Mouse (Mus musculus): ENCODE results near the gene Dppa1. TPM values are rescaled to one million over a fixed set of nuclear protein-coding genes. Genes with fewer than 3 reads are reported as not detected.
"Not testable (repeated sequence)": the region's sequence is repeated elsewhere in the genome, so short reads cannot be mapped to it uniquely, and the experiment has no call there.

Gene Dppa1
- polyA plus RNA-seq, 1 experiment from 2014 or later: not detected

DNA sequence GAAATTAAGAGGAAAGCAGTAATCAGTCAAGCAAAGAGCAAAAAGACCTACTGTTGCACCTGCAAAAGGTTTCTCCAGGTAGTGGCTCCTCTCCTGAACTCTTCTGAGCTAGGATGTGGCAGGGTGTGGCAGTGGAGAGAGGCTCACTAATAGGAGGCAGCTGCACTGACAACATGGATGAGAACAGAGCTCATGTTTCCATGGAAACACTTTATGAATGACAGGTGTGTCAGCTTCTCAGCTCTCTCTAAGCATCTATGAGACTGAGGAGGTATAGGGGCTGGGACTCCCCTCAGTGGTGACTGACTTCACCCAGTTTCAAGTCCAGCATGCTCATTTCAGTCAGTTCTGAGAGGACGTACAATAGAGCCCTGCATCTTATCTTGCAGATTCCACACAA is 15.8 kb upstream of the Dppa1 start:
- 60% methylated on average over 1 of the region's 1 CpGs for WGBS
- no peak for TF ChIP-seq CTCF (IDR thresholded peaks at IDR 0.05; ENCODE audit: low read depth)
- H3K4me3 ChIP-seq (ENCODE audit: low read depth, low read length): no peak overlapping the region
- ATAC-seq (ENCODE audit: insufficient read depth): no peak
- H3K4me1 ChIP-seq (ENCODE audit: insufficient read depth): no peaks in the 10 kb centered on the region
- no peaks in the 10 kb centered on the region for H3K9me3 ChIP-seq (ENCODE audit: low read depth, low read length)
- H3K9ac ChIP-seq: no peak overlapping the region
- no peaks in the 10 kb centered on the region for H3K27me3 ChIP-seq (ENCODE audit: insufficient read depth, low read length)
- DNase-seq: no peak
- no peak overlapping the region for H3K27ac ChIP-seq (ENCODE audit: low read depth)
- H3K4me2 ChIP-seq: no peak overlapping the region
- H3K36me3 ChIP-seq (ENCODE audit: insufficient read depth): no peaks in the 10 kb centered on the region

GRCm38 (mm10) chr11:46636568-46636967 is 7.5 kb upstream of the Dppa1 start:
- no peak for ATAC-seq (ENCODE audit: insufficient read depth)
- no peak overlapping the region for H3K4me2 ChIP-seq
- H3K4me1 ChIP-seq (ENCODE audit: insufficient read depth): no peaks in the 10 kb centered on the region
- no peak for DNase-seq
- H3K27me3 ChIP-seq (ENCODE audit: insufficient read depth, low read length): no peaks in the 10 kb centered on the region
- H3K36me3 ChIP-seq (ENCODE audit: insufficient read depth): no peaks in the 10 kb centered on the region
- TF ChIP-seq CTCF (IDR thresholded peaks at IDR 0.05; ENCODE audit: low read depth): no peak
- WGBS: 73% methylated on average over 3 of the region's 3 CpGs
- no peaks in the 10 kb centered on the region for H3K9me3 ChIP-seq (ENCODE audit: low read depth, low read length)
- no peak overlapping the region for H3K9ac ChIP-seq
- H3K27ac ChIP-seq (ENCODE audit: low read depth): no peak overlapping the region
- no peak overlapping the region for H3K4me3 ChIP-seq (ENCODE audit: low read depth, low read length)

GRCm38 (mm10) chr11:46635516-46635915 is 6.5 kb upstream of the Dppa1 start:
- H3K9ac ChIP-seq; H3K4me2 ChIP-seq; DNase-seq; ATAC-seq (ENCODE audit: insufficient read depth); H3K27me3 ChIP-seq (ENCODE audit: insufficient read depth, low read length); H3K27ac ChIP-seq (ENCODE audit: low read depth); H3K4me3 ChIP-seq (ENCODE audit: low read depth, low read length); H3K9me3 ChIP-seq (ENCODE audit: low read depth, low read length); H3K36me3 ChIP-seq (ENCODE audit: insufficient read depth); H3K4me1 ChIP-seq (ENCODE audit: insufficient read depth): not testable (repeated sequence)
- 92% methylated on average over 4 of the region's 4 CpGs for WGBS

GRCm38 (mm10) chr11:46631635-46632034 is 2.6 kb upstream of the Dppa1 start:
- Histone ChIP-seq H3K4me2 (no peak overlapping the region), H3K27ac (ENCODE audit: low read depth) (no peak overlapping the region), H3K4me3 (ENCODE audit: low read depth, low read length) (no peak overlapping the region), H3K36me3 (ENCODE audit: insufficient read depth) (no peaks in the 10 kb centered on the region), H3K4me1 (ENCODE audit: insufficient read depth) (no peaks in the 10 kb centered on the region), H3K27me3 (ENCODE audit: insufficient read depth, low read length) (no peaks in the 10 kb centered on the region), H3K9ac (no peak overlapping the region), H3K9me3 (ENCODE audit: low read depth, low read length) (no peaks in the 10 kb centered on the region)
- peak; percentile 67 for TF ChIP-seq CTCF (IDR thresholded peaks at IDR 0.05; ENCODE audit: low read depth)
- WGBS: 25% methylated on average over 3 of the region's 3 CpGs
- ATAC-seq (ENCODE audit: insufficient read depth) (peak; percentile 60; the same call in 1 of the 2 replicates), DNase-seq (peak; percentile 75)

DNA sequence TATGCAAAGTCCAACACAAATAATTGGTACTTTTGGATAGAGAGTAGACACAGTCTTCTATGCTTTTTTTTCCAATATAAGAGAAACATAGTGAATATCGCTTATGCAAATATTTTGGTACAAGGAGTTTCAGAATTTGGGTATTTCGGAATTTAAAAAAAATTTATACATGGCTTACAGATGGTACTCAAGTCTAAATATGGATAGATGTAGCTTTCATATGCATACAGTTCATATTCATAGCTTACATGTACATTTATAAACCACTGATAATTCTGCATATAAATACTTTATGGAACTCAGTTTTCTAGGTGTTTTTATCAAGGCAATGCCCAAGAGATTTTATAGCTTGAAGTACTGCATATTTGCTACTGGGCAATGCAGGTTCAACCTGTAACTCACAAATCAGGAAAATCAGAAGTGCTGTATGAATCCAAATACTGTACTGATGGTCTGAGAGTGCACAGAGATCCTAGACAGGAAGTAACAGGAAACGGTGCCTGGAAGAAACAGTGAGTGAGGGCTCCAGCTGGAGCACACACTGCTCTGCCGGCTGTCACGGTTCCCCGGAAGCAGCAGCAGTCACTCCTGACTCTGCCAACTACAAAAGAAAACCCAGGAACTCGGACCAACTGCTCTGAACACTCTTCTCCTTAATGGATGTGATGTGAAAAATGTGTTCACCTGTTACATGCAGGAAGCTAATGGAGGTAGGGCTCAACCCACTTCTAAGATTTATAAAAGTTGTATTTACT is 8.5 kb downstream of the Dppa1 start:
- no peak overlapping the region for H3K4me2 ChIP-seq
- no peak for DNase-seq
- no peak for TF ChIP-seq CTCF (IDR thresholded peaks at IDR 0.05; ENCODE audit: low read depth)
- no peak overlapping the region for H3K27ac ChIP-seq (ENCODE audit: low read depth)
- WGBS: 52% methylated on average over 7 of the region's 7 CpGs
- H3K9me3 ChIP-seq (ENCODE audit: low read depth, low read length): no peaks in the 10 kb centered on the region
- H3K4me1 ChIP-seq (ENCODE audit: insufficient read depth): no peaks in the 10 kb centered on the region
- no peak overlapping the region for H3K9ac ChIP-seq
- no peaks in the 10 kb centered on the region for H3K36me3 ChIP-seq (ENCODE audit: insufficient read depth)
- H3K27me3 ChIP-seq (ENCODE audit: insufficient read depth, low read length): no peaks in the 10 kb centered on the region
- no peak overlapping the region for H3K4me3 ChIP-seq (ENCODE audit: low read depth, low read length)
- no peak for ATAC-seq (ENCODE audit: insufficient read depth)

DNA sequence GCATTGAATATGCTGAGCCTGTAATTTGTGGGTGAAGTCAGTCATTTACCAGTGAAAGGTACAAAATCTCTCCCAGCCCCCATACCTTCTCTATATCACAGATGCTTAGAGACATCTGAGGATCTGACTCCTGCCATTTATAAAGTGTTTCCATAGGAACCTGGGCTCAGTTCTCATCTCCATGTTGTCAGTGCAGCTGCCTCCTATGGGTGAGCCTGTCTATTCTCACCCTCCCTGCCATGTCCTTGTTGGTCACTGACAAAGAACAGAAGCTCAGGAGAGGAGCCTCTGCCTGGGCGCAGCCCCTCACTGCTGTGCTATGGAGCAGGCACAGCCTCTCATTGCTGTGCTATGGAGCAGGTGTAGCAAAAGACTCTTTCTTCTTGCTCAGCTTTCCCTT is 9.1 kb downstream of the Dppa1 start:
- Histone ChIP-seq H3K4me2 (no peak overlapping the region), H3K36me3 (ENCODE audit: insufficient read depth) (no peaks in the 10 kb centered on the region), H3K9me3 (ENCODE audit: low read depth, low read length) (no peaks in the 10 kb centered on the region), H3K27me3 (ENCODE audit: insufficient read depth, low read length) (no peaks in the 10 kb centered on the region), H3K27ac (ENCODE audit: low read depth) (no peak overlapping the region), H3K4me1 (ENCODE audit: insufficient read depth) (no peaks in the 10 kb centered on the region), H3K4me3 (ENCODE audit: low read depth, low read length) (no peak overlapping the region), H3K9ac (no peak overlapping the region)
- DNase-seq: no peak
- no peak for TF ChIP-seq CTCF (IDR thresholded peaks at IDR 0.05; ENCODE audit: low read depth)
- WGBS: 85% methylated on average over 1 of the region's 1 CpGs
- ATAC-seq (ENCODE audit: insufficient read depth): no peak

DNA sequence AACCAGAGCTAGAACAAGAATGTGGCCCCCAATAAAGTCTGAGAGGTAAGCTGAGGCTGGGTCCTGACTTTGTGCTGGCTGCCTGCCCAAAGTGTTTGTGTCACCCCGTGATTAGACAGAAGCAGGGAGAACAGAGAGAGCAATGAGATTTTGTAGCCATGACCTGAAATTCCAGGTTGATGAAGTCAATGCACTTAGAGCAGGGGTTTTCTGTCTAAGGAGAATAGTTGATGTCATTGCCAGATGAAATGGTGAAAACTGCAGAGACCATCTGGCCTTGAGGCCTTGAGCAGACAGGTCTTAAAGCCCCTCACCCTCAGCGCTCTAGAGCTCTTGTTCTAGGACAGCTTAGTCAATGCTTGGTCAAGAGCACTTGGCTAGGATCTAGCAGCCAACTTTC is 36.6 kb downstream of the Dppa1 start:
- no peak overlapping the region for H3K9ac ChIP-seq
- H3K4me2 ChIP-seq: no peak overlapping the region
- no peaks in the 10 kb centered on the region for H3K4me1 ChIP-seq (ENCODE audit: insufficient read depth)
- no peak for TF ChIP-seq CTCF (IDR thresholded peaks at IDR 0.05; ENCODE audit: low read depth)
- 65% methylated on average over 2 of the region's 2 CpGs for WGBS
- no peaks in the 10 kb centered on the region for H3K27me3 ChIP-seq (ENCODE audit: insufficient read depth, low read length)
- H3K36me3 ChIP-seq (ENCODE audit: insufficient read depth): no peaks in the 10 kb centered on the region
- H3K9me3 ChIP-seq (ENCODE audit: low read depth, low read length): no peaks in the 10 kb centered on the region
- no peak overlapping the region for H3K27ac ChIP-seq (ENCODE audit: low read depth)
- ATAC-seq (ENCODE audit: insufficient read depth) (no peak), DNase-seq (no peak)
- H3K4me3 ChIP-seq (ENCODE audit: low read depth, low read length): no peak overlapping the region
